Mouse (Mus musculus) erythroid progenitor cell, adult 5-6 weeks (primary cell): ENCODE measurements around the gene Mpig6b. TPM values are rescaled to one million over a fixed set of nuclear protein-coding genes. Genes with fewer than 3 reads are reported as not detected.
A peak's percentile ranks its signal among the peaks of the same experiment; 100 is the strongest.

Experiments
- ATAC-seq: replicated peaks from 2 replicates; pipeline ENCODE4 v1.8.0; 2016; ENCODE audit warnings: moderate number of reproducible peaks, mild to moderate bottlenecking, moderate TSS enrichment, inconsistent platforms; ENCODE audit not compliant: poor library complexity, low FRiP score, severe bottlenecking
- total RNA-seq, 2 experiments: library from RNA; stranded (forward) in 1 of 2; stranded (reverse) in 1 of 2; fragments of 150-400 nt in 1 of 2; fragments of 186-747, 209-891 nt in 1 of 2; gene quantifications; 2 replicates each; pipeline versions ENCODE4 v1.2.3 to v1.2.4; 2015 to 2017; ENCODE audit warnings: low replicate concordance in 2 of 2

Mpig6b gene
- total RNA-seq (2015; ENCODE audit: low replicate concordance) = 1.1 TPM in 1 of 2 replicates, not detected in the other
- not detected in 2 replicates for total RNA-seq (2017; ENCODE audit: low replicate concordance)

DNA sequence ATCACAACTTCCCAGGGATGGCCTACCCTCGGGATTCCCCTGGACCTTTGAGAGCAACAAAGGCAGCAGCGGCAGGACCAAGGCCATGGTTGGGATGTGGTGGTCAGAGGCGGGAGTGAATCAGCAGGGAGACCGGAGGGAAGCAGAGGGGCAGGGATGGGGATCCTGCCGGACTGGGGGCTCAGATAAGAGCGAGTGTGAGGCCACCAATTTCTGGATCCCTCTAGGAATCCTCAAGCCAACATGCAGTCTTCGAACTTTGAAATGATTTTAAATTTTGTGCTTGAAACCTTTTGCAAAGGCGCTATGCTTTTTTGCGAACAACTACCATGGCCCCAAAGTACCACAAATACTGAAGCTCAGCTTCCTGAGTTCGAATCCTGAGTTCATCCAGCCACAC is at the start of gene Mpig6b:
Gene Mpig6b (minus strand): TSS at position 101 of the 400 bp plus-strand sequence.
- ATAC-seq = no peak

DNA sequence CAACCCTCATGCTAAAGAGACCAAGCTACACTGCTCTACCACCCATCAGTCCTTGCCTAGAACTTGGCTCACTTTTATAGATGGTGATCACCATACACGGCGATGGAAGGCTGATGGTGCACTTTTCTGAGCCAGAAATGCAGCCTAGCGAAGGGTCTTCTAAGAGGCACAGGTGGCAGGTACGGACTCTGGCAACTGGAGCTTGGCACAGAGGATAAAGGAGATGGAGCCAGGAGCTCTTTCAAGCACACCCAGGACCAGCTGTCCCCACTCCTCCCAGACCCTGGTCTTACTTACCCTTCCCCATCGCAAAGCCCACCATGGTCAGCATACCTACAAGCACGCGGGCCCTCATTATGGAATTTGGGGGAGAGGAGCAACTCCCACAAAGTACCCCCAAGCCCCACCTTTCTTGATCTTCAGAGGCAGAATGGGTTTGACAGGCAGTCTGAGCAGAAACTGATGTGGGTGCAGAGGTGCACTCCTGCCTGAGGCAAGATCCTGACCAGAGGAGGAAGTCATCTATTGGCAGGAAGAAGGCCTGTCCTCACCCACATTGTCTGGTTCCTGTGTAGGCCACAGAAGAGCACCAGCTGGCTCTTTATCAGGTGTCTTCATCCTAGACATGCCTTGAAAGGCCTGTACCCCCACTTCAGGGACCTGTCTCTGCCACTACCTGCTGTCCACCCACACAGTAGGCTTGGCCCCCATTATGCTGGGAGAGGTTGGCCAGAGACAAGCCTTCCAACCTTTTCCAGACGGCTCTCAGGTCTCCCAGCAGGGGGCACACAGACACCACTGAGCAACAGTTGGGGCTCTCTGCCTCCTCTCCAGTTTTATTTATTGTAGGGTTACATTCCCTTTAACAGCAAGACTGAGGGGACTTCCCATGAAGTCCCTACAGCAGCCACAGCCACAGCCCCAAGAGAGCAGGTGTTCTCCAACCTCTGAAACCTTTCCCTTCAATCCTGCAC is 49.3 kb upstream of the Mpig6b start, which contains the start of gene Ly6g5b:
Gene Ly6g5b (minus strand): TSS at position 383 of the 974 bp plus-strand sequence.
- no peak for ATAC-seq

DNA sequence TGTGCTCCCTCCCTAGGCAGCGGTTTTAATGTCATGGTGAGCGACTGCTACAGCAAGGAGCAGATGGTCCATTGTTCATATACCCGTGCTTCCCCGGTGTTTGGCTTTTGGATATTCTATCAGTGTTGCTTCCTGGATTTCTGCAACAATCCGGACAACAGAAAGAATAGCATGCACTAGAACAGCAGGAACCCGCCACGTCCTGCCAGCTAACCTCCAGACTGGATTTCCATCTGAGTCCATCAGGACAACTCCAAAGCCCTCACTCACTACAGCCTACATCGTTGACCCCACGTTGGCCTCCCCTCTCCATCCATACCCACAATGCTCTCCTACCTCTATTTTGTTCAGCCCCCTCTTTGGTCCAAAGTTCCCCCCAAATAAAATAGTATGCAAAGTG is 45.8 kb upstream of the Mpig6b start:
- no peak for ATAC-seq

DNA sequence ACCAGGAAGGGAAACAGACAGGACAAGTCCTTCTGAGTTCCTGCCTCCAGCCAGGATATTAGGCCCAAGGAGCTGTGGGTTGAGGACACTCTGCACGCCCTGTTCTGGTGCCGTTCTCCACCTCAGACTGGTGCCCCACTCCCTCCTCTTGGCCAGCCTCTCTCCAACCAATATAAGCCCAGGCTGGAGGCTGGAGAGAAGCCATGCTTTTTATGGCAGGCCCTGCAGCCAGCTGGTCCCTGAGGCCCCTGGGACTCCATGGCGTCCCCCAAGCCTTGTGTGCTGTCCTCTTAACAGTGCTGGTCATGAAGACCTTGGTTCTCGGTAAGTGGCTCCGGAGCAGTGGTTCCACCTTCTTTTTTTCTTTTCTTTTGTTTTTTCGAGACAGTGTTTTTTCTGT is 42.1 kb upstream of the Mpig6b start, which contains the start of gene Ly6g5c:
Gene Ly6g5c (plus strand): TSS at position 183 of the 400 bp plus-strand sequence.
- ATAC-seq = no peak

DNA sequence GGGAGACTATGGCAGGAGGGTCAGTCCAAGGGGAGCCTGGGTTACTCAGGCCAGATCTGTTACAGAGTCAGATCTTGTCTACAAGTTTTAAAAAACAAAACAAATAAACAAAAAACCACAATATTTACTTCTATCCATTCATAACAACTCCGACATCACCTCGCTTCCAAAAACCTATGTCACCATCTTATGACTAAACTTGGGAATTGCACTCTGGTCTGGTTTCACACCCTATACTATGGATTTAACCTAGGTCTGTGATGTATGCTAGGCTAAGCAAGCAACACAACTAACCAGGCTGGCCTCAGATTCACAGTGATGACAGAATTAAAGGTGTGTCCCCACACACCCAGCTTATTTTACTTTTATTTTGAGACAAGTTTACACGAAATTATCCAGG is 40.5 kb upstream of the Mpig6b start:
- no peak for ATAC-seq

DNA sequence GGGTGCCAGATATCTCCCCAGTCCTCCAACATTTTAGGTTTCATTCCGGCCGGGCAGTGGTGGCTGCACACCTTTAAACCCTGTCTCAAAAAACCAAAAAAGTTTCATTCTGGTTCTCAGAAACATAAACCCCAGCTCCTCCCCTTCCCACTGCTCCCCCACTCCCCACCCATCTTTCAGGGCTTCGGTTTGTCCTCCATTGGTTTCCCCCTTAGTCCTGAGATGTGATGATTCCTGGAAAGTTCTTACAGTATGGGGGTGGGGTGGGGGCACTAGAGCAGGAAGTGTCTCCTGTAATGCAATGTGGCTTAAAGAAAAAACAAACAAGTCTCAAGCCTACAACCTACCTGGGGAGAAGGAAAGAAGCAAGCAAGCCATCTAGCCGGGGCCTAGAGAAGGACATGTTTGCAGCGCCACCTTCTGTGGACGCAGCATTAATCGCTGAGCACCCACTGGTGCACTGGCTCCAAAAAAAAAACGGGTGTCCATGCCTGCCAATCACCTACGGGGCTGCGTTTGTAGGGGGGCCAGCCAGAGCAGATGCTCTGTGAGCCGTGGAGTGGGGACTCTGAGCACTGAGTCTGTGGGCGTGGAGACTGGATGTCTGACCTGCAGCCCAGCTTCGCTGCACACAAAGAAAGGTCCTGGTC is 39.9 kb upstream of the Mpig6b start:
- peak; percentile 54 for ATAC-seq

DNA sequence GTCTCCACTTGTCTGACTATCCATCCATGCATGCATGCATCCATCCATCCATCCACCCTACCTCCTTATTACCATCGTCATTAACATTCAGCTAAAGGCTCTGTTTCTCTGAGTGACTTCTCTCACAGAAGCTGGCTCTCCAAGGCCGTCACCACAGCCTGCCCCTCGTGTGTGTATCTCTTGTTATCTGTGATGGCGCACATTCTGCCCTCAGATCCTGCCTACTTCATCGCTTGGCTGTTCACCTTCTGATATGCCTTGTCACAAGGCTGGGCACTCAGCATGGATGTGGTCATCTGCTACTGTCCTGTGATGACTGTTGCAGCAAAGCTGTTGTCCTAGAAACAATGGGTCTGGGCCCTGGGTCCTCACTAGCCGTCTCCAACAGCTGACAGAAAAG is 38.8 kb upstream of the Mpig6b start:
- ATAC-seq = peak; percentile 89

DNA sequence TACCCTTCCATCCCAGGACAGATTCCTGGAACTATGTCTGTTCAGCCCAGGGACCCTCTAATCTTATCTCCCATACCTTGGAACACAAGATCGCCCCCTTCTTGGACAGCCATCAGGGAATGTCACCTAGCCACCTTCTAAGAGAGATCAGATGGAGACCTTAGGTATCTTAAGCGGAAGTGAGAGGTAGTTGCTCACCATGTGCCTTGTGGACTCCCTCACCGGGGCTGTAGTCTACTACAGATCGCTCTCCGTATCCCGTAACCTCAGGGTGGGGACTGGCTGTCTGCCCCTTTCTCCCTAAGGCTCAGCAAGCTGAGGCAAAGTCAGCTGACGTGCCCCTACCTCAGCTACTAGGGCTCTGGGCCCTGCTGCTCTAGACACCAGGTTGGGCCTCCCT is 38.1 kb upstream of the Mpig6b start:
- ATAC-seq = no peak

DNA sequence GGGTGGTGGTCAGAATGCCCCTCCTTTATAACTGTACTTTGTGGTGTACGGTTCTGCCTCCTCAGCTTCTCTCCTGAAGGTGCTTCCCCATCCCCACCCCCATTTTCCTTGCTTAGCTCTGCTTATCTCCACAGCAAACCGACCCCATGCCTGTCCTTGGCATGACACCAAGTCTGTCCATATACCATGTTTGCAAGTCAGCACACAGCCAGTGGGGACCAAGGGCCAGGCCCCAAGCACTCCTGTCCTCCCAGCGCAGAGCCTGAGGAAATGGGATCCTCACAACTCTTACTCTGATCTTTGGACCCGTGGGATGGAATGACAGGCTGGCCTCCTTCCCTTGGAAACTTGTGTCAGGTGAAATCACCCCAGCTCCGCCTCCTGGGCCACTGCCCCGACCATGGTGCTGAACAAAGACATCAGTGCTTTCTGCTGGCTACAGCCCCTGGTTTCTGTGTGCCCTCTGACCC is 37.3 kb upstream of the Mpig6b start:
- no peak for ATAC-seq

DNA sequence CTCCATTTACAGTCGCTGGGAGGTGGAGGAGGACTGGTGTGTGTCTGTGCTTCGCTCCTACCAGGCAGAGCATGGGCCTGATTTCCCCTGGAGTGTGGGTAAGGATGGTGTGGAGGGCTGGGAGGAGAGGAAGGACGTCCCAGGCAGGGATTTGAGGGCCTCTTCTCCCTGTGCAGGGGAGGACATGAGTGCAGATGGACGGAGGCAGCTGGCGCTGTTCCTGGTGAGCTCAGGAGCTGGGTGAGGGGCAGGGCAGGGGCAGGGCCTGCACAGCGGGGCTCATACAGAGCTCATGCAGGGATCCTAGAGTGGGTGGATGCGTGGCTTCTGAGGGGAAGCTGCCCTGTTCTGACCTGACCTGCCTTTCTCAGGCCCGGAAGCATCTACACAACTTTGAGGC is 36.3 kb upstream of the Mpig6b start:
- ATAC-seq = no peak

DNA sequence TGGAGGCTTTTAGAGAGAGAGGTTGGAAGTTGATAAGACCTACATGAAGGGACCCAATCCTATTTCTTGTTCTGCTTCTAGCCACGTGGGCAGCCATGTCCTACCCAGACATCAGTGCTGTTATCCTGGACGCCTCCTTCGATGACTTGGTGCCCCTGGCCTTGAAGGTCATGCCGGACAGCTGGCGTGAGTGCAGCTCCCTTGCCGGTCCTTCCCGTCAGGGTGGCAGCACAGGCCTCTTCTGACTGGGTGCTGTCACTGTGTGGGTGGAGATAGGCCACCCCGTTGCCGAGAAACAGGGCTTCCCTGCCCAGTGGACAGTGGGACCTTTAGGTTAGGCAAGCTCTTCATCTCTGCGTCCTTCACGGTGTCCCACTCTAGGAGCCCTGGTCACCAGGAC is 35.2 kb upstream of the Mpig6b start:
- ATAC-seq = no peak

DNA sequence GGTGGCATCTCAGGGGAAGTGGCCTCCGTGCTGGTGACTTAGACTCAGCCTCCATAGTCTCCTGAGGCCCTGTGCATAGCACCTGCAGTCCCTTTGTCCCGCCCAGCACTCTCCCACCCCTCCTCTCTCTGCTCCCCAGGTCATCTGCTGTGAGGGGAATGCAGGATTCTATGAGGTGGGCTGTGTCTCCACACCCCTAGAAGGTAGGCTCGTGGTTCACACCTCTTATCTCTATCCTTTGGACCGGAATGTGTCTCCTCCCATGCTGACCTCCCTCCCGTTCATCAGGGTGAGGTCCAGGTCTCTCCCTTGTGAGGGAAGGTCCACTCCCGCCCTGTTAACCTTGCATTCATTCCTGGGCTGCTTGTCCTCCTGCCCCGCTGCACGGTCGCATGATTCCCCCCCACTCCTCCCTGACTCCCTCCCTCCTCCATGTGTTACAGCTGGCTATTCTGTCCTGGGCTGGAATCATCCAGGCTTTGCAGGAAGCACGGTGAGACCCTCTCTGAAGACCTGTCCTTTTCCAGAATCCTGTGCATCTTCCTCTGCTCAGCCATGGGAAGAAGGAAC is 34.3 kb upstream of the Mpig6b start:
- no peak for ATAC-seq

DNA sequence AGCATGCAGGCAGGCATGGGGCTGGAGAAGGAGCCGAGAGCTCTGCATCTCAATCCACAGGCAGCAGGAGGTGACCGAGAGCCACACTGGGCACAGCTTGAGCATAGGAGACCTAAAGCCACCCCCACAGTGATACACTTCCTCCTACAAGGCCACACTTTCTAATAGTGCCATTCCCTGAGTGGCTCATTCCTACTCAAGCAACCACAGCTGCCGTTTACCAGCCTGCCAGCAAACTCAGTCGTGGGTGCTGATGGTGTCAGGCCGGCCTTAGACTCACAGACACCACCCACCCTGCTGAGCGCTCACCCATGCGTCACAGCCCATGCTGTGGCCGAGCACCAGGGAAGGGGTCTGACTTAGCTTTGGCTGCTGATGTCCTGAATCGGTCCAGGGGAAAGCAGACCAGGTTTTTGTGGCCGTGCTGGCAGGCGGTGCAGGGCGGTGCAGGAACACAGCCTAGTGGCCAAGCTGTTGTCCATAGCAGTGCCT is 31.2 kb upstream of the Mpig6b start:
- no peak for ATAC-seq

DNA sequence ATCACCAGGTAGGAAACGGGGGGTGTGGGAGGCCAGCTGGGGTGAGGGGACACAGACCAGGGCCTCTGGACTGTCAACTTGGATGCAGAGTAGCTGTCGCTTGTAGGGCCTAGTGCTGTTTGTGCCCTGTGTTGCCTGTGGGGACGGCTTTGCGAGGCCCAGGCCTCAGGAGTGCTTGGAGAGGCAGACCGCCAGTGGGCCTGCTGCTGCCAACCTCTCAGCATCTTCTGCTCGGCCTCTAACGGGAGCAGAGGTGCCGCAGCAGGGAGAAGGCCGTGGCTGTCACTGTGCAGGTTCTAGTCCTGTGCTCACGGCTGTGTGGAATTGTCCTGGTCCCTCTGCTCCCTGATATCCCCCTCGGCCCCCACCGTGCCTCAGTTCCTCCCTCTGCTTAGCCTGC is 30.6 kb upstream of the Mpig6b start:
- ATAC-seq = no peak

DNA sequence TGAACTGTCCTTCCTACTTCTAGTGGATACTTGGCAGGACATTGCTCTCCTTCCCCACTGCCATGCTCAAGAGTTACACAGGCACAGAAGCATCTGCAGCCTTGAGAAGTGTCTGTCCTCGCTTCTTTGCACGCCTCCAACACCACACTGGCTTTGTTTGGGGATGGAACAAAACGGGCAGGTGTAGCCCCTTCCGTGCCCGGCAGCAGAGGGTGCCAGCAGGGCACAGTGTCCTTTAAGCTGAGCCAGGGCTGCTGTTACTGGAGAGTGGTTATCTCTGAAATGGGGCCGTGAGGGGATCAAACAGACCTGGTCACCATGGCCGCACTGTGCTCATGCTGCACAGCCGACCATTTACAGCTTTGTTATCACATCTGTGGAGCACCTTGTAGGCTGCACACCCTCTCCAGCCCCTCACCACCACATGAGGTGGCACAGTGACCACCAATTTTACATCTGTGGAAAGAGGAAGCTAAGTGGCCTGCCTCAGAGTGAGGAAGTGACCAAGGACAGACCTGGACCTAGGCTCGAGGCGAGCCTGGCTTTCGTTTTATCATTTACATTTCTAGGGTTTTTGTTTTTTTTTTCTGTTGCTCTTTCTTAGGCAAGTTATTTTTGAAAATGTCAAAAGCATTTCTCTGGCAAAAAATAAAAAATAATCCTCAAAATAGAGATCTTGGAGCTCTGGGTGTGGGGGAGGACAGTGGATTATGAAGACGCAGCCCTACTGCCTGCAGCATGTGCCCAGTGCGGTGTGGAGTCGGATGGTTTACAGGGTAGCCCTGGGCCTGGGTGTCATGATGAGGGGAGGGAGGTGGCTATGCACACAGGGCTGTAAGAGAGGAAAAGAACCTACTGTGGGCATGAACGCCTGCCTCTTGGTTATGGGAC is 28.7 kb upstream of the Mpig6b start:
- ATAC-seq = no peak

DNA sequence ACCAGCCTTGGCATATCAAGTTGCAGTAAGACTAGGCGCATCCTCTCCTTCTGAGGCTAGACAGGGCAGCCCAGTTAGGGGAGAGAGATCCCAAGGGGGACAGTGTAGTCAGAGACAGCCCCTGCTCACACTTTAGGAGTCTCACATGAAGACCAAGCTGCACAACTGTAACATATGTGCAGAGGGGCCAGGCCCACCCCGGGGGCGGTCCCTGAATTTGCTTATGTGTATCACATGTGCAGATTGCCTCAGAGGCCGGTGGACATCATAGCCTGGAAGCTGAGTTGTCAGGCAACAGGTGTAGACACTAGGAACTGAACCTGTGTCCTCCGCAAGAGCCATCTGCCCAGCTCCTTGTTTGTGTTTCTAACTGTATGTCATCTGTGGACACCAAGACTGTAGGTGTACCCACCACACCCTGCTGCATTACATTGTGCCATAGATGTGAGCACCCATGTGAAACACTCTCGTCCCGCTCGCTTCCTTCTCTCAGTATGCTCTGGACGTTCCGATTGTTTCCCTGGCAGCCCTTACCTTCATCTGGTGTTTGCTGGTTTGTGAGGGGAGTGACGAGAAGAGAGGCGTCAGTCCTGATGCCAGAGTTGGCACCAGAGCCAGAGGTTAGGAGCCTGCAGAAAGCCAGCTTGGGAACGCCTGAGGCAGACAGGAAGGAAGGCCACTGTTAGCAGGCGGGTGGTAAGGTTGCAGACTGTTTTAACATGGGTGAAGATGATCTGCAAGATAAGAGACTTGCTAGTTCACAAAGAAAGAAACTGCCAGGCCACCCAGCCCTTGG is 26.6 kb upstream of the Mpig6b start:
- no peak for ATAC-seq

DNA sequence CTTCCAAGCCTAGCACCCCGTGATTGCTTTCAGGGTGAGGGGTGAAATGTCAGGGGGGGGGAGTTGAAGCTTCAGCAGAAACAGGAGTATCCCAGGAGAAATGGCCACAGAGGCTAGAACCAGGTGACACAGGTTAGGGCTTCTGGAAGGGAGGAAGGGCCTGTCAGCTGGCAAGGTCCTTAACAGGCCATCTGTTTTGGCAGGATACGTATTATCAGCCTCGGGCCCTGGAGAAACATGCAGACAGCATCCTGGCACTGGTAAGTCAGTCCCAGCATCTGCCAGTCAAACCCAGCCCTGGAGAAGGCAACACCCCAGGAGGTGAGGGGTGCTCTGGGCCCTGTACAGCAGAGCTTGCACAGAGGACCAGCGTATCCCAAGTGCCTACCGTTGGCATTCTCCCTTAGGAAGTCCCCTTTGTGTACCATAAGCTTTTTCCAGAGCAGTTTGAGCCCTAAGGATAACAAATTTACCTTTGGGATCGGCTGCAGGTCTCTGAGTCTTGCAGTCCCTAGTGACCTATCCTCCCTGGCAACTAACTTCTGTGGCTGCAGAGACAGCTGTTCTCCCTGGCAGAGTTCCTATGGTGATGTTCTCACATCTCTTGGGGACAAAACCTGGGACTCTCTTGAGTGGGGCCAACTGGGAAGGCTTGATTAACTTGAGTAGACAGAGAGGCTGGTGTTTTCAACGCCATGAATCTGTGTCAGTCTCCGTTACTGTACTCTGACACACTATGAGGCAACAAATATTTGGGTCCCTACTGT is 24.4 kb upstream of the Mpig6b start:
- peak; percentile 81 for ATAC-seq
